Mouse (Mus musculus): Measurements from ENCODE around the gene Lrrc8c. TPM values are rescaled to one million over a fixed set of nuclear protein-coding genes. Genes with fewer than 3 reads are reported as not detected.

The Lrrc8c gene
- total and polyA plus RNA-seq, 2 experiments from 2014 or later = 10.7 to 11.0 TPM

DNA sequence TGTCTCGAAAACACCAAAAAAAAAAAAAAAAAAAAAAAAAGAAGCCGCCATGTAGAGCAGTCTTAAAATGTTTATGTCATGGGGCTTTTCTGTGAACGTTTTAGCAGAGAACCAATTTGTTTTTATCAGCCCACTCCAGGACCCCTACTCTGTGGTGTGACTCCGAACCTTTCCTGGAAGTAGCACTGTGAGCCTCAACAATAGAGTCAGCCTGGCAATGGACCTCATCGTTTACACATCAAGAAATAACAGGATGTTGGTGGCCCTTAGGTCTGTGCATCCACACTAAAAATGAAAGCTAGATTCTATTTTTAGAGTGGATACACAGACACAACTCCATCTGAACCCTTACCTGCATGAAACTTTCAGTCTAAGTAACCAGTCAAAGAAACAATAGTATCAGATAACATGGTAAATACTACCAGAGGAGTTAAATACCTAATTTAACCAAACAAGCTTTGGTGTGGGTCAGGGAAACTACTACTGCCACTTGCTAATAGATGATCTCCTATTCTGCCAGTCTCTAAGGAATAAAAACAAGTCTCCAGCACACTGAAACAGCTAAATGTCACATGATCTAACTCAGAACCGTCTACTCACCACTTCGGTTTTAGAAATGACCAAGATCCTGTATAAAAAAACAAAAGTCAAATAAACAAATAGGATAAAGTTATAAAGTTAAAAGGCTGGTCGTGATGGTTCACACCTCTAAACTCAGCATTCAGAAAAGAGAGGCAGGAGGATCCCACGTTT lies 95.7 kb downstream of the Lrrc8c start:
- Histone ChIP-seq H3K36me3 (ENCODE audit: insufficient read depth, low read length) (no peaks in the 10 kb centered on the region), H3K27me3 (ENCODE audit: insufficient read depth, low read length) (no peaks in the 10 kb centered on the region), H3K27ac (no peak overlapping the region), H3K9ac (replicated peaks; ENCODE audit: low read length) (no peak overlapping the region), H3K4me3 (ENCODE audit: low read length) (no peak overlapping the region), H3K4me2 (ENCODE audit: low read depth, low read length) (no peak overlapping the region), H3K4me1 (ENCODE audit: insufficient read depth, low read length) (no peaks in the 10 kb centered on the region), H3K9me3 (ENCODE audit: low read length) (no peaks in the 10 kb centered on the region)
- WGBS = 79% methylated on average over 9 of the region's 9 CpGs
- ATAC-seq = no peak
- no peak for TF ChIP-seq CTCF (IDR thresholded peaks at IDR 0.05; ENCODE audit: low read depth)
- no peak for DNase-seq (ENCODE audit: low spot score)

DNA sequence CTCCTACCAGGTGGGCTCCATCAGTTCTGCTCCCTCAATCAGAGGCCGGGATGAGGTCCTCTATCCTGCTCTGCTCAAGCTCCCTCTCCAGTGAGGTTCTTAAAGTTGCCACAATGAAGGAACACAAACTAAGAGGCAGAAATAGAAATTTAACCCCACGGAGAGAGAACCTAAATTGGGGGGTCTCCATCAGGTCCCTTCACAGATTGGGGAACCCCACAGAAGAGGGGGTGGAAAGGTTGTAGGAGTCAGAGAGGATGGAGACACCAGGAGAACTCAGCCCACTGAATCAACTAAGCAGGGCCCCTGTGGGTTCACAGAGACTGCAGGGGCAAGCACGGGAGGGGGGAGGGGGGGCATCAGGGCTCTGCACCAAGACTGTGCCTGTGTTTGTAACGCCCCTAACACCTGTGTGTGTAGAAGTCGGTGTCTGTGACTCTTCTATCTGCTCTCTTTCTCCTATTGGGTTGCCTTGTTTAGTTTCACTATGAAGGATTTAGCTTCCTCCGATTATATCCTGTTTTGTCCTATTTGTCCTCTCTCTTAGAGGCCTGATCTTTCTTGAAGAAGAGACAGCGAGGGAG lies 96.8 kb downstream of the Lrrc8c start:
- DNase-seq (ENCODE audit: low spot score) (no peak), ATAC-seq (no peak)
- Histone ChIP-seq H3K36me3 (ENCODE audit: insufficient read depth, low read length) (no peaks in the 10 kb centered on the region), H3K9me3 (ENCODE audit: low read length) (no peaks in the 10 kb centered on the region), H3K4me3 (ENCODE audit: low read length) (no peak overlapping the region), H3K27ac (no peak overlapping the region), H3K27me3 (ENCODE audit: insufficient read depth, low read length) (no peaks in the 10 kb centered on the region), H3K4me1 (ENCODE audit: insufficient read depth, low read length) (no peaks in the 10 kb centered on the region), H3K4me2 (ENCODE audit: low read depth, low read length) (no peak overlapping the region), H3K9ac (replicated peaks; ENCODE audit: low read length) (no peak overlapping the region)
- TF ChIP-seq CTCF (IDR thresholded peaks at IDR 0.05; ENCODE audit: low read depth) = no peak
- 70% methylated on average over 7 of the region's 7 CpGs for WGBS

DNA sequence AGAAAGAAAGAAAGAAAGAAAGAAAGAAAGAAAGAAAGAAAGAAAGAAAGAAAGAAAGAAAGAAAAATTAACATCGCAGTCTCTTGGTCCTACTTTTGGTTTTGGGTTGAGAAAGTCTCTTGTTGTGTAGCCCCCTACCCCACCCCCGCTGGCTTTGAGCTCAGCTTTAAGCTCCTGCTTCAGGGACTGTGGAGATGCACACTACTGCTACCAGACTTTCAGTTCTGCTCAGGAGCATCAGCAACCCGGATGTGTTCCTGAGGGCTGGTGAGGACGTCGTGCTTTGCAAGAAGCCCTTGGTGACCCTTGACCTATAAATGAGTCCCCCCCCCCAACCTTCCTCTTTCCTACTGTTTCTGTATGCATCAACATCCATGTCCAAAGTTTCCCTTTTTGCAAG lies 97.3 kb downstream of the Lrrc8c start:
- Histone ChIP-seq H3K9me3 (ENCODE audit: low read length) (no peaks in the 10 kb centered on the region), H3K4me2 (ENCODE audit: low read depth, low read length) (no peak overlapping the region), H3K27ac (no peak overlapping the region), H3K36me3 (ENCODE audit: insufficient read depth, low read length) (no peaks in the 10 kb centered on the region), H3K9ac (replicated peaks; ENCODE audit: low read length) (no peak overlapping the region), H3K27me3 (ENCODE audit: insufficient read depth, low read length) (no peaks in the 10 kb centered on the region), H3K4me3 (ENCODE audit: low read length) (no peak overlapping the region), H3K4me1 (ENCODE audit: insufficient read depth, low read length) (no peaks in the 10 kb centered on the region)
- 74% methylated on average over 5 of the region's 5 CpGs for WGBS
- ATAC-seq = no peak
- TF ChIP-seq CTCF (IDR thresholded peaks at IDR 0.05; ENCODE audit: low read depth) = no peak
- DNase-seq (ENCODE audit: low spot score) = no peak

DNA sequence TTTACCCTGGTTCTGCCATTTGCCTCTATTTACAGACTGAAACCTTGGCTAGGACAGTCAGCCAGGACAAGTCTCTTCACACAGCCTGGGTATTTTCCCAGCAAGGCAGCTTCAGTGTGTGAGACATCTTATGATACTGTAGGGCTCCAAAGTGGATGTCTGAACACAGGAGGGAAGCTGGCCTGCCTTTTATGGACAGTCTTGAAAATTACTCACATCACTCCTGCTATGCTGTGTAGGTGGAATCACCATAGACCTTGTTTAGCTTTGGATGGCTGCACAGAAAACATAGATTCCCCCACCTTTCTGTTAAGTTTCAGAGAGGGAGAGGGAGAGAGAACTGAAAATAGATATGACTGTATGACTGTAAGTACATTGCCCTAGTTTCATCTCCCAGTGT lies 99.3 kb downstream of the Lrrc8c start:
- H3K9me3 ChIP-seq (ENCODE audit: low read length) = no peaks in the 10 kb centered on the region
- H3K36me3 ChIP-seq (ENCODE audit: insufficient read depth, low read length) = no peaks in the 10 kb centered on the region
- H3K4me3 ChIP-seq (ENCODE audit: low read length) = no peak overlapping the region
- no peak for TF ChIP-seq CTCF (IDR thresholded peaks at IDR 0.05; ENCODE audit: low read depth)
- ATAC-seq = no peak
- H3K4me1 ChIP-seq (ENCODE audit: insufficient read depth, low read length) = no peaks in the 10 kb centered on the region
- no peak for DNase-seq (ENCODE audit: low spot score)
- no peak overlapping the region for H3K27ac ChIP-seq
- H3K4me2 ChIP-seq (ENCODE audit: low read depth, low read length) = no peak overlapping the region
- no peak overlapping the region for H3K9ac ChIP-seq (replicated peaks; ENCODE audit: low read length)
- no peaks in the 10 kb centered on the region for H3K27me3 ChIP-seq (ENCODE audit: insufficient read depth, low read length)

DNA sequence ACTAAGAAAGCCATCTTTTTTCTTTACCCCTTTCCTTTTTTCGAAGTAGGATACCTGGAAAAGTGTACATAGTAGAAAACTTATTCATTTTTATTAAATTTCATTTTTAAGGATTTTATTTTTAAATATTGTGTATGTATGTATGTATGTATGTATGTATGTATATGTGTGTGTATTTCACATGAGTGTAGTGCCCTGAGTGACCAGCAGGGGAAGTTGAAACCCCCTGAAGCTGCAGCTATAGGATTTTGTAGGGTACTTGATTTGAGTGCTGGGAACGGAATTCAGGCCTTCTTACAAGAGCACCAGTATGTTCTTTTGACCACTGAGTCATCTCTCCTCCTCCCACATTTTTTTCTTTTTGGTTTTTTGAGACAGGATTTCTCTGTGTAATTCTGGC lies 100.5 kb downstream of the Lrrc8c start:
- Histone ChIP-seq H3K27me3 (ENCODE audit: insufficient read depth, low read length) (no peaks in the 10 kb centered on the region), H3K4me2 (ENCODE audit: low read depth, low read length) (no peak overlapping the region), H3K27ac (no peak overlapping the region), H3K4me3 (ENCODE audit: low read length) (no peak overlapping the region), H3K4me1 (ENCODE audit: insufficient read depth, low read length) (no peaks in the 10 kb centered on the region), H3K9me3 (ENCODE audit: low read length) (no peaks in the 10 kb centered on the region), H3K9ac (replicated peaks; ENCODE audit: low read length) (no peak overlapping the region), H3K36me3 (ENCODE audit: insufficient read depth, low read length) (no peaks in the 10 kb centered on the region)
- no peak for ATAC-seq
- TF ChIP-seq CTCF (IDR thresholded peaks at IDR 0.05; ENCODE audit: low read depth) = peak; percentile 26; the same call in 1 of the 2 replicates
- WGBS = 87% methylated on average over 2 of the region's 2 CpGs
- DNase-seq (ENCODE audit: low spot score) = no peak

DNA sequence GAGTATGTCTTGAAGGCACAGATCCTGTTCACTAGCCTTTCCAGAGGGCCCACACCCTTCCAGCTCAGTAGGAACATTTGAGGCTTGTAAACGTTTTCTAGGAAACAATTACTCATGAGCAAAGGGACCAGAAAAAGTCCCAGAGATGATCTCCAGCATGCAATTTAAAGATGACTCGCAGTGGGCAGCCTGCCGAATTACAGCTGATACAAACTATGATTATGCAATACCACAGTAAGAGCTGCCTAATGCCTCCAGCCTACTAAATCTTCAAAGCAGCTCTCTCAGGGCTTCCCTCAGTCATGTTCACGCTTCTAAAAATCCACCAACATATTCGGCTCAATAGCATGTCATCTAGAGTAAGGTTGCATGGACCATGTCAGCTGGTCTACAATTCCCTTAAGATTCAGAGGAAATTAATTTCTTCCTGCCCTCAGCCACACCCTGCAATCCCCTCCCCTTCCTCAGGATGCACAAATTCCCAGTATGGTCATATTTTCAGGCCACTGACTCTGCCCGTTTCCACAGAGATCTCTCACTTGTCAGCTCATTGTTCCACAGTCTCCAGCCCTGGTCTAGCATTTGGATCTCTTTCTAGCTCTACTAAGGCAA lies 101.4 kb downstream of the Lrrc8c start:
- H3K27me3 ChIP-seq (ENCODE audit: insufficient read depth, low read length) = no peaks in the 10 kb centered on the region
- 60% methylated on average over 6 of the region's 6 CpGs for WGBS
- no peaks in the 10 kb centered on the region for H3K36me3 ChIP-seq (ENCODE audit: insufficient read depth, low read length)
- H3K9me3 ChIP-seq (ENCODE audit: low read length) = no peaks in the 10 kb centered on the region
- H3K4me2 ChIP-seq (ENCODE audit: low read depth, low read length) = no peak overlapping the region
- no peaks in the 10 kb centered on the region for H3K4me1 ChIP-seq (ENCODE audit: insufficient read depth, low read length)
- H3K4me3 ChIP-seq (ENCODE audit: low read length) = no peak overlapping the region
- ATAC-seq (no peak), DNase-seq (ENCODE audit: low spot score) (no peak)
- no peak overlapping the region for H3K9ac ChIP-seq (replicated peaks; ENCODE audit: low read length)
- no peak overlapping the region for H3K27ac ChIP-seq
- no peak for TF ChIP-seq CTCF (IDR thresholded peaks at IDR 0.05; ENCODE audit: low read depth)
